Mouse (Mus musculus) limb, embryonic 11.5 days (tissue): ENCODE measurements around the gene Lrrc59. TPM values are rescaled to one million over a fixed set of nuclear protein-coding genes. Genes with fewer than 3 reads are reported as not detected.

Experiments
- ATAC-seq: fragments of 200-750 bp; cut with Nextera tagmentation; 2 replicates; pipeline ENCODE4 v1.8.0; 2017; ENCODE audit warnings: low read depth; ENCODE audit not compliant: insufficient number of reproducible peaks, low FRiP score, low TSS enrichment
- DNase-seq: peaks from one replicate; pipeline ENCODE4 v3.0.0-alpha.2; 2015; ENCODE audit warnings: low spot score
- H3K27ac ChIP-seq: fragments of 300-500 bp; sonication (generic); replicated peaks from 2 replicates; pipeline ENCODE4 v1.5.1; 2014; ENCODE audit warnings: low read depth, mild to moderate bottlenecking, low read length
- H3K27me3 ChIP-seq: fragments of 300-500 bp; sonication (generic); 2 replicates; pipeline ENCODE4 v1.6.1; 2014; ENCODE audit warnings: mild to moderate bottlenecking, low read length, mixed read lengths; ENCODE audit not compliant: control insufficient read depth, insufficient read depth
- H3K36me3 ChIP-seq: fragments of 300-500 bp; sonication (generic); 2 replicates; pipeline ENCODE4 v1.6.1; 2014; ENCODE audit warnings: mild to moderate bottlenecking, low read length, moderate library complexity, mixed read lengths; ENCODE audit not compliant: control insufficient read depth, insufficient read depth
- H3K4me1 ChIP-seq: fragments of 300-500 bp; sonication (generic); 2 replicates; pipeline ENCODE4 v1.6.1; 2014; ENCODE audit warnings: low read length, mixed read lengths; ENCODE audit not compliant: control insufficient read depth, insufficient read depth
- H3K4me2 ChIP-seq: fragments of 300-500 bp; sonication (generic); 2 replicates; pipeline ENCODE4 v1.6.1; 2014; ENCODE audit warnings: low read depth, mild to moderate bottlenecking, moderate library complexity; ENCODE audit not compliant: severe bottlenecking
- H3K4me3 ChIP-seq: fragments of 300-500 bp; sonication (generic); 2 replicates; pipeline ENCODE4 v1.5.1; 2014; ENCODE audit warnings: low read depth, low read length
- H3K9ac ChIP-seq: fragments of 300-500 bp; sonication (generic); 2 replicates; pipeline ENCODE4 v1.6.1; 2014; ENCODE audit warnings: mild to moderate bottlenecking, low read length
- H3K9me3 ChIP-seq: fragments of 300-500 bp; sonication (generic); 2 replicates; pipeline ENCODE4 v1.6.1; 2016; ENCODE audit warnings: low read length; ENCODE audit not compliant: control insufficient read depth
- WGBS: fragments of 180-500 bp; shearing (Covaris S2); extraction: QIAGEN DNeasy Blood & Tissue Kit; methylation state at CpG from one replicate; pipeline ENCODE4 v1.1.7; 2014; 5-methylcytosine and 5-hydroxymethylcytosine counted together
- polyA plus RNA-seq: library from polyadenylated mRNA; unstranded; fragments of >200 nt; fragmentation: Nextera tagmentation; extraction: Ambion mirVana; gene quantifications from 2 replicates; pipeline ENCODE4 v1.2.1, GENCODE M21; 2014

Lrrc59 gene
- polyA plus RNA-seq, 1 experiment from 2014 or later: 191 TPM

- ATAC-seq (no peak), DNase-seq (no peak)
- Histone ChIP-seq H3K27ac (no peak overlapping the region), H3K4me3 (no peak overlapping the region), H3K9ac (no peak overlapping the region), H3K4me1 (no peaks in the 10 kb centered on the region), H3K9me3 (no peaks in the 10 kb centered on the region), H3K4me2 (no peak overlapping the region), H3K27me3 (no peaks in the 10 kb centered on the region), H3K36me3 (no peaks in the 10 kb centered on the region)
These were observed 8.1 kb upstream of the Lrrc59 start for GRCm38 (mm10) chr11:94621458-94621852.

GRCm38 (mm10) chr11:94622162-94622561 is 7.4 kb upstream of the Lrrc59 start:
- Histone ChIP-seq H3K9me3 (no peaks in the 10 kb centered on the region), H3K4me1 (no peaks in the 10 kb centered on the region), H3K9ac (no peak overlapping the region), H3K27ac (no peak overlapping the region), H3K4me2 (no peak overlapping the region), H3K36me3 (no peaks in the 10 kb centered on the region), H3K4me3 (no peak overlapping the region), H3K27me3 (no peaks in the 10 kb centered on the region)
- ATAC-seq: no peak
- no peak for DNase-seq
- WGBS: 75% methylated on average over 2 of the region's 2 CpGs

- Histone ChIP-seq H3K27me3 (no peaks in the 10 kb centered on the region), H3K4me2 (peak overlapping the region; percentile 91), H3K9me3 (no peaks in the 10 kb centered on the region), H3K4me1 (peaks cover 7% of the 10 kb centered on the region; the same call in 1 of the 2 replicates), H3K27ac (0 out of 2 replicates have a peak overlapping the region, but pooled peaks have one; percentile 10), H3K4me3 (peak overlapping the region; percentile 87), H3K9ac (peak overlapping the region; percentile 76), H3K36me3 (peaks cover 22% of the 10 kb centered on the region)
- DNase-seq: no peak
- WGBS: 0% methylated on average over 21 of the region's 28 CpGs
- ATAC-seq: peak; percentile 67; the same call in 1 of the 2 replicates
These were observed 274 bp downstream of the Lrrc59 start for GRCm38 (mm10) chr11:94629884-94630198.

GRCm38 (mm10) chr11:94630199-94631011 is 838 bp downstream of the Lrrc59 start:
- no peak for DNase-seq
- peak; percentile 21; the same call in 1 of the 2 replicates for ATAC-seq
- H3K4me3 ChIP-seq: peak overlapping the region; percentile 87

GRCm38 (mm10) chr11:94631969-94632368 is 2.4 kb downstream of the Lrrc59 start:
- Histone ChIP-seq H3K36me3 (peaks cover 36% of the 10 kb centered on the region), H3K9me3 (no peaks in the 10 kb centered on the region), H3K9ac (no peak overlapping the region), H3K4me1 (peaks cover 7% of the 10 kb centered on the region; the same call in 1 of the 2 replicates), H3K4me3 (no peak overlapping the region), H3K27me3 (no peaks in the 10 kb centered on the region), H3K27ac (no peak overlapping the region), H3K4me2 (no peak overlapping the region)
- ATAC-seq: no peak
- 93% methylated on average over 5 of the region's 5 CpGs for WGBS
- DNase-seq: no peak

More at GRCm38 (mm10) chr11:94630199-94631011, 838 bp downstream of the Lrrc59 start:
- Histone ChIP-seq H3K9me3 (no peaks in the 10 kb centered on the region), H3K9ac (peak overlapping the region; percentile 76), H3K4me2 (peak overlapping the region; percentile 91), H3K27me3 (no peaks in the 10 kb centered on the region), H3K4me1 (peaks cover 7% of the 10 kb centered on the region; the same call in 1 of the 2 replicates), H3K27ac (0 out of 2 replicates have a peak overlapping the region, but pooled peaks have one; percentile 10), H3K36me3 (peaks cover 27% of the 10 kb centered on the region)
- 14% methylated on average over 26 of the region's 26 CpGs for WGBS

GRCm38 (mm10) chr11:94632988-94633387 is 3.4 kb downstream of the Lrrc59 start:
- WGBS: 86% methylated on average over 8 of the region's 8 CpGs

GRCm38 (mm10) chr11:94634431-94634830 is 4.9 kb downstream of the Lrrc59 start:
- Histone ChIP-seq H3K4me2 (no peak overlapping the region), H3K9ac (no peak overlapping the region), H3K36me3 (peaks cover 50% of the 10 kb centered on the region), H3K9me3 (no peaks in the 10 kb centered on the region), H3K27me3 (no peaks in the 10 kb centered on the region), H3K27ac (no peak overlapping the region), H3K4me1 (peaks cover 7% of the 10 kb centered on the region; the same call in 1 of the 2 replicates), H3K4me3 (no peak overlapping the region)
- ATAC-seq (no peak), DNase-seq (no peak)
- WGBS: 91% methylated on average over 5 of the region's 5 CpGs

More at GRCm38 (mm10) chr11:94632988-94633387, 3.4 kb downstream of the Lrrc59 start:
- no peak for DNase-seq
- Histone ChIP-seq H3K4me3 (no peak overlapping the region), H3K9me3 (no peaks in the 10 kb centered on the region), H3K27ac (no peak overlapping the region), H3K4me2 (no peak overlapping the region), H3K4me1 (peaks cover 7% of the 10 kb centered on the region; the same call in 1 of the 2 replicates), H3K27me3 (no peaks in the 10 kb centered on the region), H3K36me3 (peaks cover 42% of the 10 kb centered on the region), H3K9ac (no peak overlapping the region)
- no peak for ATAC-seq

- H3K4me1 ChIP-seq: no peaks in the 10 kb centered on the region
- H3K4me3 ChIP-seq: no peak overlapping the region
- 92% methylated on average over 8 of the region's 8 CpGs for whole genome bisulfite sequencing
- H3K36me3 ChIP-seq: peaks cover 55% of the 10 kb centered on the region
- no peak overlapping the region for H3K4me2 ChIP-seq
- H3K27me3 ChIP-seq: no peaks in the 10 kb centered on the region
- ATAC-seq: no peak
- DNase-seq: no peak
- H3K9me3 ChIP-seq: no peaks in the 10 kb centered on the region
- H3K27ac ChIP-seq: no peak overlapping the region
- H3K9ac ChIP-seq: no peak overlapping the region
These were observed 15.1 kb downstream of the Lrrc59 start for GRCm38 (mm10) chr11:94644461-94645219.
